Mouse (Mus musculus) cortical plate, adult 2 months (tissue): ENCODE results near the gene Prss53. TPM values are rescaled to one million over a fixed set of nuclear protein-coding genes. Genes with fewer than 3 reads are reported as not detected.

ENCODE experiments used
- H3K27ac ChIP-seq: fragments of 200-500 bp; 2 replicates; pipeline ENCODE4 v1.5.1; 2012; ENCODE audit warnings: low read length, control low read depth, inconsistent platforms; ENCODE audit not compliant: insufficient read depth
- H3K4me1 ChIP-seq: fragments of 200-500 bp; 2 replicates; pipeline ENCODE4 v1.6.1; 2011; ENCODE audit warnings: low read length; ENCODE audit not compliant: control insufficient read depth, insufficient read depth
- H3K4me3 ChIP-seq: fragments of 200-500 bp; 2 replicates; pipeline ENCODE4 v1.5.1; 2011; ENCODE audit warnings: mild to moderate bottlenecking, low read length, control low read depth; ENCODE audit not compliant: insufficient read depth
- CTCF ChIP-seq: fragments of 200-500 bp; IDR thresholded peaks from 2 replicates; pipeline ENCODE4 v1.5.1; 2011; ENCODE audit warnings: mild to moderate bottlenecking, control low read depth, low read length; ENCODE audit not compliant: insufficient read depth; ENCODE audit errors: extremely low read depth
- POLR2A ChIP-seq: fragments of 200-500 bp; IDR thresholded peaks from 2 replicates; pipeline ENCODE4 v1.6.1; 2011; ENCODE audit warnings: mild to moderate bottlenecking, low read length, control low read depth; ENCODE audit not compliant: insufficient read depth; ENCODE audit errors: extremely low read depth
- polyA plus RNA-seq: library from polyadenylated mRNA; depleted of rRNA; stranded (reverse); fragments of >200 nt; gene quantifications from 2 replicates; pipeline ENCODE4 v1.2.3, GENCODE M21; 2012; rRNA removed

Gene Prss53
- polyA plus RNA-seq, 1 experiment: 4.6 TPM

DNA sequence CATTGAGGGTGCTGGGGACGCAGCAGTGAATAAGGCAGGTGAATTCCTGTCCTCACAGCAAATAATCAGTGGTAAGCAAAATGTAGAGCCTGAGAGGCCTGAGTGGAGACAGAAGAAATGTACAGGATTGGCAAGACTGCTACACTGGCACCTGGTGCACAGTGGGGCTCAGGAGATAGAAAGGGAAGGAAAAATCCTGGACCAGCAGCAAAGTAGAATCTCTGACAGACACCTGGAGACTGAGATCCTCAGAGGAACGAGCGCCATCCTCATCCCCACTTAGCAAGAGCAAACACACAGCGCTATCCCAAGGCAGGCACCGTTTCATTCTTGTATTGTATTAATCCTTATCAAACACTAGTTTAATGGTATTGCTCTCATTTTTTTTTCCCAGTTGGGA is 53.3 kb downstream of the Prss53 start:
- no peak overlapping the region for H3K27ac ChIP-seq
- TF ChIP-seq CTCF: no peak
- no peak for TF ChIP-seq POLR2A
- no peaks in the 10 kb centered on the region for H3K4me1 ChIP-seq
- no peak overlapping the region for H3K4me3 ChIP-seq

Other genes starting within 250 kb of the Prss53 start
- 25.5 and 27.0 TPM in 2 replicates for gene Bcl7c, start 182.0 kb downstream of the Prss53 start, polyA plus RNA-seq
- 7.1 and 7.5 TPM in 2 replicates for gene Ctf1, start 178.2 kb downstream of the Prss53 start, polyA plus RNA-seq
- gene Ctf2, start 158.8 kb downstream of the Prss53 start, polyA plus RNA-seq: not detected in 2 replicates
- 59.2 and 60.7 TPM in 2 replicates for gene Fbxl19, start 146.4 kb downstream of the Prss53 start, polyA plus RNA-seq
- 24.6 and 25.0 TPM in 2 replicates for gene Orai3, start 121.2 kb downstream of the Prss53 start, polyA plus RNA-seq
- 15.7 and 16.4 TPM in 2 replicates for gene Setd1a, start 114.3 kb downstream of the Prss53 start, polyA plus RNA-seq
- gene Gm49388, start 105.4 kb downstream of the Prss53 start, polyA plus RNA-seq: not detected in 2 replicates
- 14.2 and 14.5 TPM in 2 replicates for gene Hsd3b7, start 90.4 kb downstream of the Prss53 start, polyA plus RNA-seq
- gene Stx4a, start 66.7 kb downstream of the Prss53 start, polyA plus RNA-seq: 118 and 122 TPM in 2 replicates
- 381 and 383 TPM in 2 replicates for gene Stx1b, start 66.4 kb downstream of the Prss53 start, polyA plus RNA-seq
- 14.9 and 15.1 TPM in 2 replicates for gene Zfp646, start 14.7 kb downstream of the Prss53 start, polyA plus RNA-seq
- 12.9 and 13.5 TPM in 2 replicates for gene Zfp668, start 14.1 kb downstream of the Prss53 start, polyA plus RNA-seq
- gene Gm21974, start 4.5 kb upstream of the Prss53 start, polyA plus RNA-seq: not detected in 2 replicates
- 56.8 and 67.0 TPM in 2 replicates for gene Vkorc1, start 4.6 kb upstream of the Prss53 start, polyA plus RNA-seq
- 55.7 and 59.2 TPM in 2 replicates for gene Bckdk, start 13.1 kb upstream of the Prss53 start, polyA plus RNA-seq
- 39.1 and 44.1 TPM in 2 replicates for gene Kat8, start 21.5 kb upstream of the Prss53 start, polyA plus RNA-seq
- 0.08 and 0.15 TPM in 2 replicates for gene Prss8, start 39.1 kb upstream of the Prss53 start, polyA plus RNA-seq
- 17.0 and 17.9 TPM in 2 replicates for gene Prss36, start 55.8 kb upstream of the Prss53 start, polyA plus RNA-seq
- 380 and 408 TPM in 2 replicates for gene Fus, start 76.5 kb upstream of the Prss53 start, polyA plus RNA-seq
- 8.9 and 10.6 TPM in 2 replicates for gene Pycard, start 102.9 kb upstream of the Prss53 start, polyA plus RNA-seq
- 1.6 and 1.7 TPM in 2 replicates for gene Trim72, start 113.0 kb upstream of the Prss53 start, polyA plus RNA-seq
- 15.2 and 15.4 TPM in 2 replicates for gene Itgam, start 171.7 kb upstream of the Prss53 start, polyA plus RNA-seq
- 0.02 and 0.10 TPM in 2 replicates for gene Gm49368, start 171.7 kb upstream of the Prss53 start, polyA plus RNA-seq
- 0.21 and 0.23 TPM in 2 replicates for gene Itgax, start 238.6 kb upstream of the Prss53 start, polyA plus RNA-seq